ENCODE assay signal across 14 mouse cellular contexts in genomic region chr10:108884520-108884919, GRCm38 (mm10).
"Had no signal": no experiment of that assay in that cellular context is flagged by ENCODE, and none has a peak within 500 bp of the region (broad histone marks: within the 10 kb centered on the region; RNA-seq: fewer than 3 reads in every experiment).

No protein-coding gene starts in this region.

- H3K4me3 ChIP-seq: left cerebral cortex, adult 2 months; limb, embryonic 15.5 days; liver, embryonic 12.5 days; neural tube, embryonic 13.5 days had no signal

- H3K27ac ChIP-seq: left cerebral cortex, adult 2 months; limb, embryonic 15.5 days; liver, embryonic 12.5 days; neural tube, embryonic 13.5 days had no signal

- H3K9me3 ChIP-seq: limb, embryonic 15.5 days; liver, embryonic 12.5 days; neural tube, embryonic 13.5 days had no signal

- ATAC-seq: liver, embryonic 12.5 days had no signal

- H3K27me3 ChIP-seq: limb, embryonic 15.5 days; liver, embryonic 12.5 days; neural tube, embryonic 13.5 days had no signal

- H3K9ac ChIP-seq: limb, embryonic 15.5 days; liver, embryonic 12.5 days; lung, embryonic 14.5 days; neural tube, embryonic 13.5 days had no signal

- DNase-seq: kidney, adult 18-20 months; kidney, postnatal 10 days; kidney, postnatal 4 days; lung, embryonic 14.5 days; lung, postnatal 10 days; lung, postnatal 4 days; right cerebral cortex, adult 18-20 months; right cerebral cortex, postnatal 25 days; thymus, postnatal 36 days had no signal

- H3K4me1 ChIP-seq: limb, embryonic 15.5 days; liver, embryonic 12.5 days; neural tube, embryonic 13.5 days had no signal

- H3K36me3 ChIP-seq: limb, embryonic 15.5 days; liver, embryonic 12.5 days; neural tube, embryonic 13.5 days had no signal

- H3K4me2 ChIP-seq: limb, embryonic 15.5 days; liver, embryonic 12.5 days; lung, embryonic 14.5 days; midbrain, embryonic 11.5 days; neural tube, embryonic 13.5 days had no signal
